Mouse (Mus musculus): Measurements from ENCODE around the gene Musk. TPM values are rescaled to one million over a fixed set of nuclear protein-coding genes. Genes with fewer than 3 reads are reported as not detected.

Gene Musk
- total and polyA plus RNA-seq, 3 experiments: not detected

- no peaks in the 10 kb centered on the region for H3K9me3 ChIP-seq (replicated peaks; ENCODE audit: insufficient read depth, low read length)
- no peaks in the 10 kb centered on the region for H3K36me3 ChIP-seq (ENCODE audit: control insufficient read depth in 1 of 2, insufficient read depth in 2 of 2, low read length in 2 of 2)
- DNase-seq (ENCODE audit: low read depth, low spot score): no peak
- no peak for TF ChIP-seq MAZ (IDR thresholded peaks at IDR 0.05; ENCODE audit: low read depth, low read length)
- TF ChIP-seq TAL1 (IDR thresholded peaks at IDR 0.05; ENCODE audit: low read length): no peak
- TF ChIP-seq CHD2 (IDR thresholded peaks at IDR 0.05; ENCODE audit: low read length): no peak
- no peak for TF ChIP-seq CHD1 (IDR thresholded peaks at IDR 0.05; ENCODE audit: low read depth, low read length)
- TF ChIP-seq UBTF (IDR thresholded peaks at IDR 0.05; ENCODE audit: borderline replicate concordance, insufficient read depth, low read depth, low read length): no peak
- no peak for TF ChIP-seq ETS1 (IDR thresholded peaks at IDR 0.05; ENCODE audit: low read depth, low read length)
- TF ChIP-seq GABPA (IDR thresholded peaks at IDR 0.05; ENCODE audit: low read depth, low read length): no peak
- TF ChIP-seq NRF1 (IDR thresholded peaks at IDR 0.05; ENCODE audit: insufficient read depth, low read depth, low read length, poor library complexity, severe bottlenecking): no peak
- no peak for TF ChIP-seq RAD21 (IDR thresholded peaks at IDR 0.05; ENCODE audit: low read depth, low read length)
- no peak for TF ChIP-seq NELFE (IDR thresholded peaks at IDR 0.05; ENCODE audit: low read depth, low read length)
- no peak for TF ChIP-seq MYC (IDR thresholded peaks at IDR 0.05; ENCODE audit: low read depth, low read length)
- TF ChIP-seq TBP (IDR thresholded peaks at IDR 0.05; ENCODE audit: low read depth, low read length): no peak
- no peaks in the 10 kb centered on the region for H3K4me1 ChIP-seq (ENCODE audit: control insufficient read depth in 1 of 2, insufficient read depth in 2 of 2, low read length in 2 of 2)
- no peaks in the 10 kb centered on the region for H3K79me2 ChIP-seq (ENCODE audit: control insufficient read depth, insufficient read depth, low read length, poor library complexity)
- H3K9ac ChIP-seq (ENCODE audit: control insufficient read depth, low read depth, low read length, poor library complexity, severe bottlenecking): no peak overlapping the region
- no peak overlapping the region for H3K4me3 ChIP-seq (ENCODE audit: control insufficient read depth in 1 of 2, insufficient read depth in 1 of 2, low read depth in 2 of 2, low read length in 2 of 2)
- no peaks in the 10 kb centered on the region for H3K27me3 ChIP-seq (ENCODE audit: control insufficient read depth in 1 of 2, insufficient read depth in 2 of 2, low read length in 2 of 2)
- no peak overlapping the region for H3K27ac ChIP-seq (ENCODE audit: control insufficient read depth, low read depth, low read length)
These were observed 46.6 kb downstream of the Musk start for GRCm38 (mm10) chr4:58332394-58332793.

DNA sequence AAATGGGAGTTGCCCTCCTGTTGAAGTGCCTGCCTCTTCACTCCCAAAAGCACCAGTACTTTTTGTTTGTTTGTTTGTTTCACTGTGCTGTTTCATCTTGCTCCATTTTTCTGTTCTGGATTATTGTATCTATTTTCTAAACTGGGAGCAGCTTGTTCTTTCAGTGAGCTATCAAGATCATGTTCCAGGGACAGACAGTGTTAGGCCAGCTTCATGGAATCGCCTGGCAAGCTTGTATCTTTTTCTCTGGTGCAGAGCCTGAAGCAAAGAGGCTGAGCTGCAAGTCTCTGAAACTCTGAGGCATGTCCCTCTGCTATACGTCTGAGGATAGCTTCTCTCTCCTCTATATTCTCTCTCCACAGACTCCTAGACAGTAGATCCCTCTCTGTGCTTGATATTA is 50.5 kb downstream of the Musk start:
- H3K36me3 ChIP-seq (ENCODE audit: control insufficient read depth in 1 of 2, insufficient read depth in 2 of 2, low read length in 2 of 2): no peaks in the 10 kb centered on the region
- no peaks in the 10 kb centered on the region for H3K27me3 ChIP-seq (ENCODE audit: control insufficient read depth in 1 of 2, insufficient read depth in 2 of 2, low read length in 2 of 2)
- H3K4me3 ChIP-seq (ENCODE audit: control insufficient read depth in 1 of 2, insufficient read depth in 1 of 2, low read depth in 2 of 2, low read length in 2 of 2): no peak overlapping the region
- no peak overlapping the region for H3K9ac ChIP-seq (ENCODE audit: control insufficient read depth, low read depth, low read length, poor library complexity, severe bottlenecking)
- H3K4me1 ChIP-seq (ENCODE audit: control insufficient read depth in 1 of 2, insufficient read depth in 2 of 2, low read length in 2 of 2): no peaks in the 10 kb centered on the region
- no peak for TF ChIP-seq POLR2A (IDR thresholded peaks at IDR 0.05; ENCODE audit: control insufficient read depth in 1 of 2, insufficient read depth in 1 of 2, low read depth in 1 of 2, low read length in 2 of 2, poor library complexity in 1 of 2)
- TF ChIP-seq RCOR1 (IDR thresholded peaks at IDR 0.05; ENCODE audit: low read depth, low read length): no peak
- TF ChIP-seq CHD2 (IDR thresholded peaks at IDR 0.05; ENCODE audit: low read length): no peak
- no peak for TF ChIP-seq ZC3H11A (IDR thresholded peaks at IDR 0.05; ENCODE audit: low read depth, low read length)
- TF ChIP-seq POLR2AphosphoS2 (IDR thresholded peaks at IDR 0.05; ENCODE audit: low read length): no peak
- no peak for TF ChIP-seq SIN3A (IDR thresholded peaks at IDR 0.05; ENCODE audit: low read length)
- no peak for TF ChIP-seq CTCF (IDR thresholded peaks at IDR 0.05 in 2 of 3, conservative IDR thresholded peaks at IDR 0.05 in 1 of 3; ENCODE audit: control insufficient read depth in 1 of 3, insufficient read depth in 1 of 3, low read depth in 2 of 3, low read length in 3 of 3, poor library complexity in 1 of 3, severe bottlenecking in 1 of 3)
- TF ChIP-seq ELF1 (IDR thresholded peaks at IDR 0.05; ENCODE audit: low read depth, low read length): no peak
- TF ChIP-seq ETS1 (IDR thresholded peaks at IDR 0.05; ENCODE audit: low read depth, low read length): no peak
- no peak for TF ChIP-seq MEF2A (IDR thresholded peaks at IDR 0.05; ENCODE audit: extremely low read depth, insufficient replicate concordance, low read depth, low read length, poor library complexity, severe bottlenecking)
- TF ChIP-seq UBTF (IDR thresholded peaks at IDR 0.05; ENCODE audit: borderline replicate concordance, insufficient read depth, low read depth, low read length): no peak
- no peak for TF ChIP-seq TCF12 (IDR thresholded peaks at IDR 0.05; ENCODE audit: low read depth, low read length)
- TF ChIP-seq NELFE (IDR thresholded peaks at IDR 0.05; ENCODE audit: low read depth, low read length): no peak
- TF ChIP-seq RAD21 (IDR thresholded peaks at IDR 0.05; ENCODE audit: low read depth, low read length): no peak
- TF ChIP-seq EP300 (IDR thresholded peaks at IDR 0.05; ENCODE audit: low read depth in 1 of 2, low read length in 2 of 2): no peak
- no peak for DNase-seq (ENCODE audit: low read depth, low spot score)
- H3K27ac ChIP-seq (ENCODE audit: control insufficient read depth, low read depth, low read length): no peak overlapping the region
- H3K9me3 ChIP-seq (replicated peaks; ENCODE audit: insufficient read depth, low read length): no peaks in the 10 kb centered on the region
- no peaks in the 10 kb centered on the region for H3K79me2 ChIP-seq (ENCODE audit: control insufficient read depth, insufficient read depth, low read length, poor library complexity)
